Mouse (Mus musculus): ENCODE measurements around the gene Ppp5c. TPM values are rescaled to one million over a fixed set of nuclear protein-coding genes. Genes with fewer than 3 reads are reported as not detected.

Gene Ppp5c
- polyA plus RNA-seq, 1 experiment from 2014 or later: 128 TPM

DNA sequence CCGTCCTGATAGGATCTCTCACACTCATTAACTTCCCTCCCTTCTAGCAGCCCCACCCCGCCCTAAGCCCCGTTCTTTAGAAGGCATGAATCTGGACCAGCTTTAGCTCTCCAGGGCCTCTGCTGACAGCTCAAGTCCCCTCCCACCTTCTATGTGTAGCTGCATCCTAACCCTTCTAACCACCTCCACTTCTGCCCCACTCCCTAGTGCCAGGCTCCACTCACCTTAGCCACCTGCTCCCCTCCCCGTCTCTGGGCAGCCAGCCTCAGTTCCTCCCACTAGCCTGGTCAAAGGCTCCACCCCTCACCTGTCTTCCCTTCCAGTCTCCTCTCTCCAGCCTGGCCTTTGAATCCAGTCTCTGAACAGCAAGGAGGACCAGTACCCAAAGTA is 2.2 kb downstream of the Ppp5c start:
- Histone ChIP-seq H3K27me3 (ENCODE audit: control insufficient read depth, insufficient read depth, low read length) (no peaks in the 10 kb centered on the region), H3K9ac (ENCODE audit: low read length) (no peak overlapping the region), H3K27ac (ENCODE audit: low read depth, low read length) (no peak overlapping the region), H3K9me3 (ENCODE audit: control insufficient read depth, low read length) (no peaks in the 10 kb centered on the region), H3K4me1 (ENCODE audit: control insufficient read depth, insufficient read depth, low read length) (peaks cover 9% of the 10 kb centered on the region), H3K4me2 (ENCODE audit: low read depth) (no peak overlapping the region), H3K36me3 (ENCODE audit: control insufficient read depth, insufficient read depth, low read length) (peaks cover 9% of the 10 kb centered on the region), H3K4me3 (ENCODE audit: low read depth, low read length) (no peak overlapping the region)
- no peak for DNase-seq (ENCODE audit: low spot score)
- no peak for ATAC-seq (ENCODE audit: insufficient read depth, low FRiP score, low TSS enrichment)
- 84% methylated on average over 4 of the region's 4 CpGs for WGBS

DNA sequence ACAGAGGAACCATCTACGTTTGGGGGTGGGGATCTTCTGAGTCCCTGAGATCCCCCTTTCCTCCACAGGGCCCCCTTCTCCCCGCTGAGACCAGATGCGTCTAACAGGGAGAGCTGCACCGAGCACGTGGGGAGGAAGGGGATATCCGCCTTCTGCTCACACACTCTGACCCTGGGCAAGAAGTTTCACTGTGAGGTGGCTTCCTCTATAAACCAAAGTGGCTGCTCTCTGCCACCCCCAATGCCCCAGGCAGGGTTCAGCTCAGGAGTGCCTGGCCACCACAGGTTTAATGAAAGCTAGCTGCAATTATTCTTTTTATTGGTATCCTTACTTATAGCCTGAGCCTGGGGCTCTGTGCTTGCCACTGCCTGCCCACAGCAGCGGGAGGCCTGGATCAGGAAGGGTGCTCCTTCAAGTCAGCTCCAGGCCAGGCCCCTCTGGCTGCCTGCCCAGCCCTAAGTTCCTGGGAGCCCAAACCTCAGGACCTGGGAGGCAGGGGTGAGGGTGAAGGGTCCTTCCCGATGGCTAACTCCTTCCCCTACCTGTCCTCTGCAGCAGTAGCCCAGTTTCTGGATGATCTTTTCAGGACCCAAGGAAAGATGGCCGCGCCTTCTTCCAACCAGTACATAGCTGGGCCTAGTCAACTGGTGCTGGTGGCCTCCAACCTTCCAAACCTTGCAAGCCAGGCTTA is 2.8 kb downstream of the Ppp5c start:
- H3K4me2 ChIP-seq (ENCODE audit: low read depth): no peak overlapping the region
- peaks cover 9% of the 10 kb centered on the region for H3K4me1 ChIP-seq (ENCODE audit: control insufficient read depth, insufficient read depth, low read length)
- DNase-seq (ENCODE audit: low spot score) (no peak), ATAC-seq (ENCODE audit: insufficient read depth, low FRiP score, low TSS enrichment) (no peak)
- H3K4me3 ChIP-seq (ENCODE audit: low read depth, low read length): no peak overlapping the region
- 90% methylated on average over 10 of the region's 10 CpGs for WGBS
- no peaks in the 10 kb centered on the region for H3K27me3 ChIP-seq (ENCODE audit: control insufficient read depth, insufficient read depth, low read length)
- H3K9me3 ChIP-seq (ENCODE audit: control insufficient read depth, low read length): no peaks in the 10 kb centered on the region
- H3K9ac ChIP-seq (ENCODE audit: low read length): no peak overlapping the region
- peaks cover 12% of the 10 kb centered on the region for H3K36me3 ChIP-seq (ENCODE audit: control insufficient read depth, insufficient read depth, low read length)
- H3K27ac ChIP-seq (ENCODE audit: low read depth, low read length): no peak overlapping the region

DNA sequence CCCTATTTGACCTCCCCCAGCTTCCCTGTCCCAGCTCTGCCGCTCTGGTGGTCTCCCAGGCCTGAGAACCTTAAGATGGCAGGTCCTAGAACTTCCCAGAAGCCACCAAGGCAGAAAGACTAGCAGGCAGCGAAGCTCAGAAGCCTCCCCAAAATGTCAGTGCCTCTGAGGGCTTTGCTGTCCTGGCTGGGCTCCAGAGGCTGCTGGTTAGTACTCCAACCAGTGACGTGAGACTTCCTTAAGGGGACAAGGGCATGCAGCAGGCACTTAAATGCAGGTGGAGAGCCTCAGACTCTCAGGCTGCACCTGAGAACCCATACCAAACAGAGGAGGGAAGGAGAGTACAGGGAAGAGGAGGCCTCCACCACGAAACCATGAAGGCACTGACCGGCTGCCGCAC is 3.6 kb downstream of the Ppp5c start:
- Histone ChIP-seq H3K36me3 (ENCODE audit: control insufficient read depth, insufficient read depth, low read length) (peaks cover 15% of the 10 kb centered on the region), H3K9me3 (ENCODE audit: control insufficient read depth, low read length) (no peaks in the 10 kb centered on the region), H3K27me3 (ENCODE audit: control insufficient read depth, insufficient read depth, low read length) (no peaks in the 10 kb centered on the region), H3K4me2 (ENCODE audit: low read depth) (no peak overlapping the region), H3K27ac (ENCODE audit: low read depth, low read length) (no peak overlapping the region), H3K4me1 (ENCODE audit: control insufficient read depth, insufficient read depth, low read length) (peaks cover 9% of the 10 kb centered on the region), H3K9ac (ENCODE audit: low read length) (no peak overlapping the region), H3K4me3 (ENCODE audit: low read depth, low read length) (no peak overlapping the region)
- DNase-seq (ENCODE audit: low spot score) (no peak), ATAC-seq (ENCODE audit: insufficient read depth, low FRiP score, low TSS enrichment) (no peak)
- 91% methylated on average over 6 of the region's 6 CpGs for WGBS

DNA sequence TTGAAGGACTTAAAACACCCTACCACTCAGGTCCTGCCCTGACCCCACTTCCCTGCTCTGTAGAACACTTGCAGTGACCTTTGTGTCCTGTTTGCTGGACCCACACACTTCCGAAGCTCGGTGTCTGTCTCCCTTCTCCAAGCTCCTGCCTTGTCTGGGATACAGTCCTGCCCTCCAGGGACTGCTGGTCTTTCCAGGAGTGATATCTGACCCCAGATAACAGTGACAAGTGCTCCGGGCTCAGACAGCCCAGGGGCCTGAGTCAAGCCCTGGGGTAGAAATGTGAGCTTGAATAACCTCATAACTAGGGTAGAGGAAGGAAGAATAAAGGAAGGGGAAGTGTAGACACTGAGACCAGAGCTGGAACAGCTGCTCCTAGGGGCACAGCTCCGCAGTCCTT is 4.0 kb downstream of the Ppp5c start:
- no peak overlapping the region for H3K27ac ChIP-seq (ENCODE audit: low read depth, low read length)
- 86% methylated on average over 4 of the region's 4 CpGs for WGBS
- H3K4me2 ChIP-seq (ENCODE audit: low read depth): no peak overlapping the region
- H3K4me1 ChIP-seq (ENCODE audit: control insufficient read depth, insufficient read depth, low read length): peaks cover 9% of the 10 kb centered on the region
- H3K9ac ChIP-seq (ENCODE audit: low read length): no peak overlapping the region
- ATAC-seq (ENCODE audit: insufficient read depth, low FRiP score, low TSS enrichment) (no peak), DNase-seq (ENCODE audit: low spot score) (no peak)
- no peaks in the 10 kb centered on the region for H3K9me3 ChIP-seq (ENCODE audit: control insufficient read depth, low read length)
- no peak overlapping the region for H3K4me3 ChIP-seq (ENCODE audit: low read depth, low read length)
- peaks cover 15% of the 10 kb centered on the region for H3K36me3 ChIP-seq (ENCODE audit: control insufficient read depth, insufficient read depth, low read length)
- no peaks in the 10 kb centered on the region for H3K27me3 ChIP-seq (ENCODE audit: control insufficient read depth, insufficient read depth, low read length)

DNA sequence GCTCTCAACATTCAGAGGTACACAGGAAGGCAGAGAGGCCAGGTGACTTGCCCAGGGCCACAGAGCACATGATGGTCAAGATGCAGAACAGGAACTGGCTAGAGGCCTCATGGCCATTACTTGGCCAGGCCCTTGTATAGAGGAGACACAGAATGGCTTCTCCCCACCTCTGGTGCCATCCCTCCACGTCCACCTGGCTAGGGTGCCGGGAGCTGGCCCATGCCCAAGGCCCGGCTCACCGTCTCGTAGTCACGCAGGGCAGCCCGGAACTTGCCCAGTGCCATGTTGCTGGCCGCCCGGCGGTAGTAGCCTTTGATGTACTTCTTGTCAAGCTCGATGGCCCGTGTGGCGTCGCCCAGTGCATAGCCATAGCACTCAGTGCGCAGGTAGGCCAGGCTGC is 5.5 kb downstream of the Ppp5c start:
- no peaks in the 10 kb centered on the region for H3K9me3 ChIP-seq (ENCODE audit: control insufficient read depth, low read length)
- peaks cover 18% of the 10 kb centered on the region for H3K36me3 ChIP-seq (ENCODE audit: control insufficient read depth, insufficient read depth, low read length)
- no peak overlapping the region for H3K27ac ChIP-seq (ENCODE audit: low read depth, low read length)
- H3K27me3 ChIP-seq (ENCODE audit: control insufficient read depth, insufficient read depth, low read length): no peaks in the 10 kb centered on the region
- ATAC-seq (ENCODE audit: insufficient read depth, low FRiP score, low TSS enrichment) (no peak), DNase-seq (ENCODE audit: low spot score) (no peak)
- no peak overlapping the region for H3K4me2 ChIP-seq (ENCODE audit: low read depth)
- H3K9ac ChIP-seq (ENCODE audit: low read length): no peak overlapping the region
- peaks cover 9% of the 10 kb centered on the region for H3K4me1 ChIP-seq (ENCODE audit: control insufficient read depth, insufficient read depth, low read length)
- H3K4me3 ChIP-seq (ENCODE audit: low read depth, low read length): no peak overlapping the region
- 96% methylated on average over 15 of the region's 15 CpGs for WGBS

DNA sequence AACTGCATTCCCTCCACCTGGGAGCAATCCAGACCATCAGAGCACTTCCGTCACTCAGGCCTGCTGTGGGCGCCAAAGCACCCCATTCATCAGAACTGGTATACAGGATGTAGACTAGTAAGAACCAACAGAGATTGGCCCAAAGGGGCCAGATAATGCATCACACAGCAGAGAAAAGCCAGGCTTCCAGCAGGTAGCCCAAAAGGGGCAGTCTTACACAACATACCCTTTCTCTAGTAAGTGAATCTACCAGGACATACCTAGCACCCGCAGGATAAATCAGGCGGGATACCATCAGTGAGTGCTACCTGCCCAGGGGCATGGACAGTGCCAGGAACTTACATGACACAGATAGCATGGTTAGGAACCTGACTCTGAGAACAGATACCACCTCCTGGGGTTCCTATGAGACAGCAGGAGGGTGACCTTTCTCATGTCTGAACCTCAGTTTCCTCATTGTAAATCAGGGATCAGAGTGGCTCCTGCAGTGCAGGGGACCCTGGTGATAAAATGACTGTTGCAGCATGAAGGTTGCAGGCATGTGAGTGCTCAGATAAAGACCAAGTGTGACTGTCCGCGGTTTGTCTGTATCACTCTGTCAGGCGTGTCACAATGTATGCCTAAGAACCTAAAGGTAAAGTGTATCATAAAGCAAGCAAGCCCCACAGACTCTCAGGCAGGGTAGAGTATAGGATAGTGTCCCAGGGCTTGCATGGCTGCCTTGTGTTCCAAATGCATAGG is 8.1 kb downstream of the Ppp5c start:
- no peaks in the 10 kb centered on the region for H3K27me3 ChIP-seq (ENCODE audit: control insufficient read depth, insufficient read depth, low read length)
- no peak overlapping the region for H3K4me3 ChIP-seq (ENCODE audit: low read depth, low read length)
- ATAC-seq (ENCODE audit: insufficient read depth, low FRiP score, low TSS enrichment) (no peak), DNase-seq (ENCODE audit: low spot score) (no peak)
- no peak overlapping the region for H3K27ac ChIP-seq (ENCODE audit: low read depth, low read length)
- H3K36me3 ChIP-seq (ENCODE audit: control insufficient read depth, insufficient read depth, low read length): peaks cover 31% of the 10 kb centered on the region
- no peak overlapping the region for H3K4me2 ChIP-seq (ENCODE audit: low read depth)
- 89% methylated on average over 7 of the region's 7 CpGs for WGBS
- no peaks in the 10 kb centered on the region for H3K9me3 ChIP-seq (ENCODE audit: control insufficient read depth, low read length)
- no peaks in the 10 kb centered on the region for H3K4me1 ChIP-seq (ENCODE audit: control insufficient read depth, insufficient read depth, low read length)
- no peak overlapping the region for H3K9ac ChIP-seq (ENCODE audit: low read length)

DNA sequence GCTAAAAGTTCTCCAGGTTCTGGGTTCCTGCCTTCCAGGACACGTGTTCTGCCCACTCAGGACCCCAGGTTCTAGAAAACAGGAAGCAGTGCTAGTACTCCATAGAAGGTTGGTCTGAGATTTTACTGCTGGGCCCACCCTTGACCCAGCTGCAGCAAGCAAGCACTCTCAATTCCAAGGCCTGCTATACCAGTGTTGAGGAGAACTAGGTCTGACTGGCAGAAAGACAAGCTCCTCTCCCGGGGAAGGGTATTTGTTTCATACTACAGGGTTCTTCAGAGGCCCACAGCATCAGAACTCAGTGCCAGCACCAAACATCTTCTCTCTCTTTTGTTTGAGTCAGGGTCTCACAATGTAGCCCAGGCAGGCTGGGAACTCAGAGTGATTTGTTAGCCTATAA is 9.8 kb downstream of the Ppp5c start:
- Histone ChIP-seq H3K4me3 (ENCODE audit: low read depth, low read length) (no peak overlapping the region), H3K4me2 (ENCODE audit: low read depth) (no peak overlapping the region), H3K27me3 (ENCODE audit: control insufficient read depth, insufficient read depth, low read length) (no peaks in the 10 kb centered on the region), H3K9me3 (ENCODE audit: control insufficient read depth, low read length) (no peaks in the 10 kb centered on the region), H3K4me1 (ENCODE audit: control insufficient read depth, insufficient read depth, low read length) (no peaks in the 10 kb centered on the region), H3K36me3 (ENCODE audit: control insufficient read depth, insufficient read depth, low read length) (peaks cover 38% of the 10 kb centered on the region), H3K27ac (ENCODE audit: low read depth, low read length) (no peak overlapping the region), H3K9ac (ENCODE audit: low read length) (no peak overlapping the region)
- WGBS: 87% methylated on average over 2 of the region's 2 CpGs
- ATAC-seq (ENCODE audit: insufficient read depth, low FRiP score, low TSS enrichment) (no peak), DNase-seq (ENCODE audit: low spot score) (no peak)

DNA sequence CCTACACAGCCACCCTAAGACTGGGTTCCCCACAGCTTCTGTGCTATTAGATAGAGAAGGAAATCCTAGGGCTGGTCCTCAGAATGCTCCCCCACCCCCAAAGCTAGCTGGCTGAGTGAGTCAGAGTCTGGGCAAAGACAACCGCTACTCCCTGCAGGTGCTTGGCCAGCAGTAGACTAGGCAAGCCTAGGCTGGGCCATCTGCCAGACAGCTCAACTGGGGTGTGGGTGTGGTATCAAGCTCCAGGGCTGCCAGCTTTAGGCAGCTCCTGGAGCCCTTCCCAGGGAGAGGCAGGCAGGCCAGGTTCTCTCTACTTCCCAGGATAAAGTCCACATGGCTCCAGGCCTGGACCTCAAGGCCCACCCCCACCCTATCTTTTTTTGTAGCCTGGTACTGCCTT is 10.7 kb downstream of the Ppp5c start:
- H3K36me3 ChIP-seq (ENCODE audit: control insufficient read depth, insufficient read depth, low read length): peaks cover 38% of the 10 kb centered on the region
- no peaks in the 10 kb centered on the region for H3K4me1 ChIP-seq (ENCODE audit: control insufficient read depth, insufficient read depth, low read length)
- H3K27ac ChIP-seq (ENCODE audit: low read depth, low read length): no peak overlapping the region
- no peak overlapping the region for H3K4me2 ChIP-seq (ENCODE audit: low read depth)
- 96% methylated on average over 1 of the region's 1 CpGs for WGBS
- no peak overlapping the region for H3K9ac ChIP-seq (ENCODE audit: low read length)
- DNase-seq (ENCODE audit: low spot score) (no peak), ATAC-seq (ENCODE audit: insufficient read depth, low FRiP score, low TSS enrichment) (no peak)
- H3K9me3 ChIP-seq (ENCODE audit: control insufficient read depth, low read length): no peaks in the 10 kb centered on the region
- no peak overlapping the region for H3K4me3 ChIP-seq (ENCODE audit: low read depth, low read length)
- no peaks in the 10 kb centered on the region for H3K27me3 ChIP-seq (ENCODE audit: control insufficient read depth, insufficient read depth, low read length)

DNA sequence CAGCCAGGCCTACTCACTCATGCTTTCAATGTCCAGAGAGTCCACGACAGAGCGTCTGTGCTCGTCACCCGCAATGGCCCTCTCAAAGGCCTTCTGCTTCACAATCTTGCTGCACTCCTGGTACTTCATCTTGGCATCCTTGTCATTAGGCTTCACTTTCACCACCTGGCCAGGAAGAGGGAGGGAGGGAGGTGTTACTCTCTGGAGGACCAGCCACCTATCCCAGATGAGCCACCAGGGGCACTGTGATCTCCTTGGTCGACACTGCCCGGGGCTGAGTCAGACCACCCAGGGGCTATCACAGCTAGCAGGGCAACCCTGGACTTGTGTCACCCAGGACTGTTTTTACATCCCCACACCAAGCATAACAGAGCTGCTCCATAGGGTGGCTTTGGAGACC is 12.3 kb downstream of the Ppp5c start:
- WGBS: 83% methylated on average over 6 of the region's 6 CpGs
- Histone ChIP-seq H3K27ac (ENCODE audit: low read depth, low read length) (no peak overlapping the region), H3K36me3 (ENCODE audit: control insufficient read depth, insufficient read depth, low read length) (peaks cover 34% of the 10 kb centered on the region), H3K4me1 (ENCODE audit: control insufficient read depth, insufficient read depth, low read length) (no peaks in the 10 kb centered on the region), H3K4me3 (ENCODE audit: low read depth, low read length) (no peak overlapping the region), H3K9ac (ENCODE audit: low read length) (no peak overlapping the region), H3K4me2 (ENCODE audit: low read depth) (no peak overlapping the region), H3K9me3 (ENCODE audit: control insufficient read depth, low read length) (no peaks in the 10 kb centered on the region), H3K27me3 (ENCODE audit: control insufficient read depth, insufficient read depth, low read length) (no peaks in the 10 kb centered on the region)
- no peak for ATAC-seq (ENCODE audit: insufficient read depth, low FRiP score, low TSS enrichment)
- DNase-seq (ENCODE audit: low spot score): no peak
